Mouse (Mus musculus): ENCODE results near the gene Serbp1. TPM values are rescaled to one million over a fixed set of nuclear protein-coding genes. Genes with fewer than 3 reads are reported as not detected.

The Serbp1 gene
- total and polyA plus RNA-seq, 3 experiments = 53.6 to 227 (median 196) TPM

- WGBS = 64% methylated on average over 5 of the region's 5 CpGs
- no peak for DNase-seq
- Histone ChIP-seq H3K27me3 (ENCODE audit: control insufficient read depth, insufficient read depth, low read length) (no peaks in the 10 kb centered on the region), H3K9ac (ENCODE audit: low read depth, low read length) (no peak overlapping the region), H3K4me3 (no peak overlapping the region), H3K79me2 (replicated peaks; ENCODE audit: control insufficient read depth, insufficient read depth, low read length) (no peaks in the 10 kb centered on the region), H3K36me3 (ENCODE audit: control insufficient read depth, insufficient read depth, low read length) (peaks cover 4% of the 10 kb centered on the region; the same call in 1 of the 2 replicates), H3K4me1 (ENCODE audit: control insufficient read depth, insufficient read depth, low read length) (peaks cover 6% of the 10 kb centered on the region), H3K27ac (no peak overlapping the region)
- TF ChIP-seq EP300 (IDR thresholded peaks at IDR 0.05; ENCODE audit: insufficient read depth, low read depth, low read length) (no peak), POLR2A (IDR thresholded peaks at IDR 0.05; ENCODE audit: insufficient read depth, low read depth, low read length) (no peak), CTCF (IDR thresholded peaks at IDR 0.05) (no peak)
- intact Hi-C loops (cut with DNase I) = no loop called here
These were observed 60.8 kb downstream of the Serbp1 start for GRCm38 (mm10) chr6:67298742-67299141.

- TF ChIP-seq POLR2A (IDR thresholded peaks at IDR 0.05; ENCODE audit: insufficient read depth, low read depth, low read length) = no peak
- no peak for TF ChIP-seq EP300 (IDR thresholded peaks at IDR 0.05; ENCODE audit: insufficient read depth, low read depth, low read length)
- TF ChIP-seq CTCF (IDR thresholded peaks at IDR 0.05) = no peak
- Histone ChIP-seq H3K79me2 (replicated peaks; ENCODE audit: control insufficient read depth, insufficient read depth, low read length) (no peaks in the 10 kb centered on the region), H3K4me1 (ENCODE audit: control insufficient read depth, insufficient read depth, low read length) (peaks cover 6% of the 10 kb centered on the region), H3K27me3 (ENCODE audit: control insufficient read depth, insufficient read depth, low read length) (no peaks in the 10 kb centered on the region), H3K36me3 (ENCODE audit: control insufficient read depth, insufficient read depth, low read length) (peaks cover 4% of the 10 kb centered on the region; the same call in 1 of the 2 replicates), H3K4me3 (no peak overlapping the region), H3K9ac (ENCODE audit: low read depth, low read length) (no peak overlapping the region), H3K27ac (no peak overlapping the region)
- intact Hi-C loops (cut with DNase I) = no loop called here
- DNase-seq = no peak
- WGBS = 39% methylated on average over 4 of the region's 4 CpGs
These were observed 62.3 kb downstream of the Serbp1 start for GRCm38 (mm10) chr6:67300300-67300699.

- peaks cover 6% of the 10 kb centered on the region for H3K4me1 ChIP-seq (ENCODE audit: control insufficient read depth, insufficient read depth, low read length)
- H3K79me2 ChIP-seq (replicated peaks; ENCODE audit: control insufficient read depth, insufficient read depth, low read length) = no peaks in the 10 kb centered on the region
- H3K36me3 ChIP-seq (ENCODE audit: control insufficient read depth, insufficient read depth, low read length) = peaks cover 4% of the 10 kb centered on the region; the same call in 1 of the 2 replicates
- intact Hi-C loops (cut with DNase I) = no loop called here
- TF ChIP-seq POLR2A (IDR thresholded peaks at IDR 0.05; ENCODE audit: insufficient read depth, low read depth, low read length) (no peak), EP300 (IDR thresholded peaks at IDR 0.05; ENCODE audit: insufficient read depth, low read depth, low read length) (no peak)
- no peak overlapping the region for H3K27ac ChIP-seq
- DNase-seq = peak in 1 of 2 experiments; percentile 13
- no peaks in the 10 kb centered on the region for H3K27me3 ChIP-seq (ENCODE audit: control insufficient read depth, insufficient read depth, low read length)
- H3K9ac ChIP-seq (ENCODE audit: low read depth, low read length) = no peak overlapping the region
- 37% methylated on average over 6 of the region's 6 CpGs for WGBS
- H3K4me3 ChIP-seq = no peak overlapping the region
These were observed 62.8 kb downstream of the Serbp1 start for GRCm38 (mm10) chr6:67300710-67301163.

- peaks cover 6% of the 10 kb centered on the region for H3K4me1 ChIP-seq (ENCODE audit: control insufficient read depth, insufficient read depth, low read length)
- 78% methylated on average over 3 of the region's 3 CpGs for WGBS
- DNase-seq = no peak
- no peak overlapping the region for H3K4me3 ChIP-seq
- TF ChIP-seq POLR2A (IDR thresholded peaks at IDR 0.05; ENCODE audit: insufficient read depth, low read depth, low read length) (no peak), EP300 (IDR thresholded peaks at IDR 0.05; ENCODE audit: insufficient read depth, low read depth, low read length) (no peak), CTCF (IDR thresholded peaks at IDR 0.05) (no peak)
- intact Hi-C loops (cut with DNase I) = no loop called here
- peaks cover 4% of the 10 kb centered on the region; the same call in 1 of the 2 replicates for H3K36me3 ChIP-seq (ENCODE audit: control insufficient read depth, insufficient read depth, low read length)
- H3K27ac ChIP-seq = no peak overlapping the region
- no peaks in the 10 kb centered on the region for H3K79me2 ChIP-seq (replicated peaks; ENCODE audit: control insufficient read depth, insufficient read depth, low read length)
- no peak overlapping the region for H3K9ac ChIP-seq (ENCODE audit: low read depth, low read length)
- H3K27me3 ChIP-seq (ENCODE audit: control insufficient read depth, insufficient read depth, low read length) = no peaks in the 10 kb centered on the region
These were observed 63.3 kb downstream of the Serbp1 start for GRCm38 (mm10) chr6:67301230-67301629.

GRCm38 (mm10) chr6:67302471-67302870 is 64.5 kb downstream of the Serbp1 start:
- H3K27ac ChIP-seq = no peak overlapping the region
- TF ChIP-seq CTCF (IDR thresholded peaks at IDR 0.05) (no peak), EP300 (IDR thresholded peaks at IDR 0.05; ENCODE audit: insufficient read depth, low read depth, low read length) (no peak), POLR2A (IDR thresholded peaks at IDR 0.05; ENCODE audit: insufficient read depth, low read depth, low read length) (no peak)
- no peaks in the 10 kb centered on the region for H3K27me3 ChIP-seq (ENCODE audit: control insufficient read depth, insufficient read depth, low read length)
- DNase-seq = no peak
- WGBS = 53% methylated on average over 4 of the region's 4 CpGs
- H3K79me2 ChIP-seq (replicated peaks; ENCODE audit: control insufficient read depth, insufficient read depth, low read length) = no peaks in the 10 kb centered on the region
- no peak overlapping the region for H3K4me3 ChIP-seq
- H3K36me3 ChIP-seq (ENCODE audit: control insufficient read depth, insufficient read depth, low read length) = peaks cover 4% of the 10 kb centered on the region; the same call in 1 of the 2 replicates
- no peak overlapping the region for H3K9ac ChIP-seq (ENCODE audit: low read depth, low read length)
- peaks cover 6% of the 10 kb centered on the region for H3K4me1 ChIP-seq (ENCODE audit: control insufficient read depth, insufficient read depth, low read length)
- intact Hi-C loops (cut with DNase I) = no loop called here

- intact Hi-C loops (cut with DNase I) = no loop called here
These were observed 65.2 kb downstream of the Serbp1 start for GRCm38 (mm10) chr6:67303210-67303609.

More at GRCm38 (mm10) chr6:67303210-67303609, 65.2 kb downstream of the Serbp1 start:
- Histone ChIP-seq H3K27me3 (ENCODE audit: control insufficient read depth, insufficient read depth, low read length) (no peaks in the 10 kb centered on the region), H3K4me3 (no peak overlapping the region), H3K9ac (ENCODE audit: low read depth, low read length) (no peak overlapping the region), H3K79me2 (replicated peaks; ENCODE audit: control insufficient read depth, insufficient read depth, low read length) (no peaks in the 10 kb centered on the region), H3K27ac (no peak overlapping the region), H3K36me3 (ENCODE audit: control insufficient read depth, insufficient read depth, low read length) (peaks cover 4% of the 10 kb centered on the region; the same call in 1 of the 2 replicates), H3K4me1 (ENCODE audit: control insufficient read depth, insufficient read depth, low read length) (peaks cover 6% of the 10 kb centered on the region)
- DNase-seq = no peak
- no peak for TF ChIP-seq EP300 (IDR thresholded peaks at IDR 0.05; ENCODE audit: insufficient read depth, low read depth, low read length)
- TF ChIP-seq CTCF (IDR thresholded peaks at IDR 0.05) = no peak
- TF ChIP-seq POLR2A (IDR thresholded peaks at IDR 0.05; ENCODE audit: insufficient read depth, low read depth, low read length) = no peak
- WGBS = 82% methylated on average over 10 of the region's 10 CpGs

Data from heart, adult 2 months (tissue).